Mouse (Mus musculus): Measurements from ENCODE around the gene Atp11b. TPM values are rescaled to one million over a fixed set of nuclear protein-coding genes. Genes with fewer than 3 reads are reported as not detected.

The Atp11b gene
- polyA plus RNA-seq, 1 experiment from 2014 or later: 18.0 TPM

GRCm38 (mm10) chr3:35764637-35765617, 11.0 kb downstream of the Atp11b start:
- no peaks in the 10 kb centered on the region for H3K4me1 ChIP-seq (ENCODE audit: insufficient read depth, low read depth, low read length)
- H3K9ac ChIP-seq (replicated peaks; ENCODE audit: low read depth): no peak overlapping the region
- H3K36me3 ChIP-seq (ENCODE audit: insufficient read depth, low read length): no peaks in the 10 kb centered on the region
- no peaks in the 10 kb centered on the region for H3K9me3 ChIP-seq (ENCODE audit: low read length)
- no peak overlapping the region for H3K4me3 ChIP-seq (ENCODE audit: low read depth, low read length)
- no peak for DNase-seq (ENCODE audit: low spot score)
- 65% methylated on average over 7 of the region's 7 CpGs for WGBS
- H3K27me3 ChIP-seq (replicated peaks; ENCODE audit: insufficient read depth, low read length): no peaks in the 10 kb centered on the region
- no peak overlapping the region for H3K27ac ChIP-seq (ENCODE audit: low read length)
- no peak for ATAC-seq
- no peak for TF ChIP-seq EP300 (IDR thresholded peaks at IDR 0.05)
- TF ChIP-seq CTCF (IDR thresholded peaks at IDR 0.05): no peak
- no peak overlapping the region for H3K4me2 ChIP-seq (replicated peaks; ENCODE audit: low read depth, low read length)

GRCm38 (mm10) chr3:35779748-35780147, 25.8 kb downstream of the Atp11b start:
- no peaks in the 10 kb centered on the region for H3K27me3 ChIP-seq (replicated peaks; ENCODE audit: insufficient read depth, low read length)
- TF ChIP-seq EP300 (IDR thresholded peaks at IDR 0.05) (no peak), CTCF (IDR thresholded peaks at IDR 0.05) (no peak)
- no peak overlapping the region for H3K4me2 ChIP-seq (replicated peaks; ENCODE audit: low read depth, low read length)
- no peak for DNase-seq (ENCODE audit: low spot score)
- H3K9me3 ChIP-seq (ENCODE audit: low read length): no peaks in the 10 kb centered on the region
- WGBS: 70% methylated on average over 3 of the region's 3 CpGs
- no peak overlapping the region for H3K4me3 ChIP-seq (ENCODE audit: low read depth, low read length)
- H3K4me1 ChIP-seq (ENCODE audit: insufficient read depth, low read depth, low read length): no peaks in the 10 kb centered on the region
- no peak overlapping the region for H3K9ac ChIP-seq (replicated peaks; ENCODE audit: low read depth)
- no peak for ATAC-seq
- H3K27ac ChIP-seq (ENCODE audit: low read length): no peak overlapping the region
- H3K36me3 ChIP-seq (ENCODE audit: insufficient read depth, low read length): no peaks in the 10 kb centered on the region

- H3K4me1 ChIP-seq (ENCODE audit: insufficient read depth, low read depth, low read length): no peaks in the 10 kb centered on the region
- DNase-seq (ENCODE audit: low spot score) (no peak), ATAC-seq (no peak)
- TF ChIP-seq EP300 (IDR thresholded peaks at IDR 0.05): no peak
- no peak for TF ChIP-seq CTCF (IDR thresholded peaks at IDR 0.05)
- H3K27me3 ChIP-seq (replicated peaks; ENCODE audit: insufficient read depth, low read length): no peaks in the 10 kb centered on the region
- no peak overlapping the region for H3K4me2 ChIP-seq (replicated peaks; ENCODE audit: low read depth, low read length)
- H3K9me3 ChIP-seq (ENCODE audit: low read length): no peaks in the 10 kb centered on the region
- no peak overlapping the region for H3K27ac ChIP-seq (ENCODE audit: low read length)
- 76% methylated on average over 2 of the region's 2 CpGs for WGBS
- H3K9ac ChIP-seq (replicated peaks; ENCODE audit: low read depth): no peak overlapping the region
- peaks cover 19% of the 10 kb centered on the region; the same call in 1 of the 2 replicates for H3K36me3 ChIP-seq (ENCODE audit: insufficient read depth, low read length)
- no peak overlapping the region for H3K4me3 ChIP-seq (ENCODE audit: low read depth, low read length)
Observed at GRCm38 (mm10) chr3:35802040-35802439, 48.1 kb downstream of the Atp11b start.

- no peak overlapping the region for H3K27ac ChIP-seq (ENCODE audit: low read length)
- no peaks in the 10 kb centered on the region for H3K4me1 ChIP-seq (ENCODE audit: insufficient read depth, low read depth, low read length)
- H3K9ac ChIP-seq (replicated peaks; ENCODE audit: low read depth): no peak overlapping the region
- H3K36me3 ChIP-seq (ENCODE audit: insufficient read depth, low read length): 0 out of 2 replicates have a peak, but pooled peaks cover 5% of the 10 kb centered on the region
- no peaks in the 10 kb centered on the region for H3K9me3 ChIP-seq (ENCODE audit: low read length)
- DNase-seq (ENCODE audit: low spot score): no peak
- no peak overlapping the region for H3K4me3 ChIP-seq (ENCODE audit: low read depth, low read length)
- no peaks in the 10 kb centered on the region for H3K27me3 ChIP-seq (replicated peaks; ENCODE audit: insufficient read depth, low read length)
- H3K4me2 ChIP-seq (replicated peaks; ENCODE audit: low read depth, low read length): no peak overlapping the region
- no peak for ATAC-seq
- TF ChIP-seq CTCF (IDR thresholded peaks at IDR 0.05): no peak
- no peak for TF ChIP-seq EP300 (IDR thresholded peaks at IDR 0.05)
- 85% methylated on average over 3 of the region's 3 CpGs for WGBS
Observed at GRCm38 (mm10) chr3:35819887-35820286, 66.0 kb downstream of the Atp11b start.

- no peak overlapping the region for H3K27ac ChIP-seq (ENCODE audit: low read length)
- TF ChIP-seq CTCF (IDR thresholded peaks at IDR 0.05): no peak
- TF ChIP-seq EP300 (IDR thresholded peaks at IDR 0.05): no peak
- no peaks in the 10 kb centered on the region for H3K9me3 ChIP-seq (ENCODE audit: low read length)
- H3K4me1 ChIP-seq (ENCODE audit: insufficient read depth, low read depth, low read length): no peaks in the 10 kb centered on the region
- 95% methylated on average over 3 of the region's 3 CpGs for WGBS
- H3K4me3 ChIP-seq (ENCODE audit: low read depth, low read length): no peak overlapping the region
- ATAC-seq: no peak
- no peak overlapping the region for H3K9ac ChIP-seq (replicated peaks; ENCODE audit: low read depth)
- H3K27me3 ChIP-seq (replicated peaks; ENCODE audit: insufficient read depth, low read length): no peaks in the 10 kb centered on the region
- DNase-seq (ENCODE audit: low spot score): no peak
- H3K4me2 ChIP-seq (replicated peaks; ENCODE audit: low read depth, low read length): no peak overlapping the region
- 0 out of 2 replicates have a peak, but pooled peaks cover 5% of the 10 kb centered on the region for H3K36me3 ChIP-seq (ENCODE audit: insufficient read depth, low read length)
Observed at GRCm38 (mm10) chr3:35822036-35822435, 68.1 kb downstream of the Atp11b start.

GRCm38 (mm10) chr3:35849326-35849725, 95.4 kb downstream of the Atp11b start:
- no peak overlapping the region for H3K4me2 ChIP-seq (replicated peaks; ENCODE audit: low read depth, low read length)
- WGBS: 93% methylated on average over 9 of the region's 9 CpGs

More at GRCm38 (mm10) chr3:35849326-35849725, 95.4 kb downstream of the Atp11b start:
- no peak overlapping the region for H3K4me3 ChIP-seq (ENCODE audit: low read depth, low read length)
- no peaks in the 10 kb centered on the region for H3K4me1 ChIP-seq (ENCODE audit: insufficient read depth, low read depth, low read length)
- ATAC-seq (no peak), DNase-seq (ENCODE audit: low spot score) (no peak)
- peaks cover 13% of the 10 kb centered on the region; the same call in 1 of the 2 replicates for H3K36me3 ChIP-seq (ENCODE audit: insufficient read depth, low read length)
- no peak overlapping the region for H3K9ac ChIP-seq (replicated peaks; ENCODE audit: low read depth)
- H3K9me3 ChIP-seq (ENCODE audit: low read length): no peaks in the 10 kb centered on the region
- TF ChIP-seq EP300 (IDR thresholded peaks at IDR 0.05) (no peak), CTCF (IDR thresholded peaks at IDR 0.05) (no peak)
- H3K27ac ChIP-seq (ENCODE audit: low read length): no peak overlapping the region
- no peaks in the 10 kb centered on the region for H3K27me3 ChIP-seq (replicated peaks; ENCODE audit: insufficient read depth, low read length)

All from lung, postnatal 0 days (tissue).